21 mouse cellular contexts compared by ENCODE assay signal in genomic region chr2:138617501-138617900, GRCm38 (mm10).
DNase-seq lines count a peak whose midpoint lies in the region; ATAC-seq and TF ChIP-seq lines count a peak whose summit lies in the region.
"Had no signal": no experiment of that assay in that cellular context is flagged by ENCODE, and none has a peak within 500 bp of the region (broad histone marks: within the 10 kb centered on the region; RNA-seq: fewer than 3 reads in every experiment).

No protein-coding gene starts in this region.

- H3K4me1 ChIP-seq in forebrain, postnatal 0 days (ENCODE audit: insufficient read depth), result no peaks in the 10 kb centered on the region
- no peaks in the 10 kb centered on the region for H3K4me1 ChIP-seq in forebrain, embryonic 10.5 days
- H3K4me1 ChIP-seq: forebrain, embryonic 13.5 days; heart, embryonic 10.5 days; hindbrain, embryonic 12.5 days had no signal

- ATAC-seq in forebrain, postnatal 0 days, result no peak
- ATAC-seq: forebrain, embryonic 13.5 days; hindbrain, embryonic 16.5 days had no signal

- intact Hi-C loops in left cerebral cortex, adult 2 months (cut with DNase I), result loop anchor here (1.0 to 10.0 kb wide), 4 partner anchors 91 to 573 kb away; no protein-coding TSS in a partner anchor

- H3K9me3 ChIP-seq in forebrain, postnatal 0 days (ENCODE audit: low read length), result no peaks in the 10 kb centered on the region
- H3K9me3 ChIP-seq in forebrain, embryonic 10.5 days, result no peaks in the 10 kb centered on the region
- H3K9me3 ChIP-seq: embryonic facial prominence, embryonic 13.5 days; forebrain, embryonic 13.5 days; heart, embryonic 10.5 days; hindbrain, embryonic 12.5 days had no signal

- H3K36me3 ChIP-seq in forebrain, postnatal 0 days (ENCODE audit: insufficient read depth), result no peaks in the 10 kb centered on the region
- H3K36me3 ChIP-seq in forebrain, embryonic 10.5 days (replicated peaks), result no peaks in the 10 kb centered on the region
- H3K36me3 ChIP-seq: embryonic facial prominence, embryonic 13.5 days; heart, embryonic 10.5 days; hindbrain, embryonic 12.5 days had no signal

- no peak overlapping the region for H3K4me2 ChIP-seq in forebrain, postnatal 0 days (ENCODE audit: low read depth)
- H3K4me2 ChIP-seq: embryonic facial prominence, embryonic 13.5 days; forebrain, embryonic 13.5 days; hindbrain, embryonic 12.5 days had no signal

- DNase-seq in forebrain, postnatal 0 days, result peak; percentile 24
- no peak for DNase-seq in forebrain, embryonic 10.5 days (ENCODE audit: extremely low spot score, low spot score)
- peak; percentile 14 to 39 for DNase-seq in left cerebral cortex, adult 18-20 months (ENCODE audit: low spot score in 2 of 2)
- DNase-seq in left cerebral cortex, adult 2 months (ENCODE audit: extremely low spot score in 1 of 2, low spot score in 2 of 2), result no peak
- DNase-seq in right cerebral cortex, adult 18-20 months, result peak; percentile 54
- no peak for DNase-seq in right cerebral cortex, postnatal 14 days
- DNase-seq in telencephalon, adult 2 months (ENCODE audit: low read depth, low spot score), result peak; percentile 58
- no peak for DNase-seq in spleen, postnatal 14 days (ENCODE audit: low spot score in 2 of 2)
- DNase-seq: adrenal gland, postnatal 10 days; cerebellum, adult 18-20 months; cerebellum, adult 9-11 months; cerebellum, postnatal 36 days; gastrocnemius, postnatal 10 days; heart, adult 18-20 months; heart, postnatal 10 days; heart, postnatal 4 days had no signal

- no peak overlapping the region for H3K27ac ChIP-seq in forebrain, postnatal 0 days (ENCODE audit: low read depth, low read length)
- H3K27ac ChIP-seq in forebrain, embryonic 10.5 days, result no peak overlapping the region
- H3K27ac ChIP-seq in left cerebral cortex, adult 2 months, result no peak overlapping the region; the same call in 1 of the 2 replicates
- H3K27ac ChIP-seq: embryonic facial prominence, embryonic 13.5 days; forebrain, embryonic 13.5 days; heart, embryonic 10.5 days; hindbrain, embryonic 12.5 days had no signal

- no peak for TF ChIP-seq CTCF in forebrain, postnatal 0 days (IDR thresholded peaks at IDR 0.05; ENCODE audit: low read depth)
- no peak; the same call in none of the 2 replicates for TF ChIP-seq CTCF in left cerebral cortex, adult 2 months (IDR thresholded peaks at IDR 0.05)

- H3K27me3 ChIP-seq in forebrain, postnatal 0 days (ENCODE audit: insufficient read depth, low read length), result no peaks in the 10 kb centered on the region
- H3K27me3 ChIP-seq in forebrain, embryonic 10.5 days (ENCODE audit: poor library complexity, severe bottlenecking), result no peaks in the 10 kb centered on the region
- H3K27me3 ChIP-seq: embryonic facial prominence, embryonic 13.5 days; forebrain, embryonic 13.5 days; hindbrain, embryonic 12.5 days had no signal

- H3K4me3 ChIP-seq in forebrain, postnatal 0 days (ENCODE audit: low read depth, low read length), result no peak overlapping the region
- H3K4me3 ChIP-seq in forebrain, embryonic 10.5 days, result no peak overlapping the region
- H3K4me3 ChIP-seq in left cerebral cortex, adult 2 months, result no peak overlapping the region
- H3K4me3 ChIP-seq: embryonic facial prominence, embryonic 13.5 days; forebrain, embryonic 13.5 days; heart, embryonic 10.5 days; hindbrain, embryonic 12.5 days had no signal

- no peak overlapping the region for H3K9ac ChIP-seq in forebrain, postnatal 0 days
- H3K9ac ChIP-seq: embryonic facial prominence, embryonic 13.5 days; forebrain, embryonic 13.5 days; hindbrain, embryonic 12.5 days had no signal

- 72% methylated on average over 5 of the region's 5 CpGs for WGBS in forebrain, postnatal 0 days
- 94% methylated on average over 5 of the region's 5 CpGs for WGBS in forebrain, embryonic 10.5 days

Comparison
In these comparisons a context has a peak if more than half of its experiments do, and no peak if none do; other contexts are left out.
1. DNase-seq: peak in forebrain, postnatal 0 days (single experiment), left cerebral cortex, adult 18-20 months (2 of 2), right cerebral cortex, adult 18-20 months (single experiment) and telencephalon, adult 2 months (single experiment); none in forebrain, embryonic 10.5 days (single experiment), left cerebral cortex, adult 2 months (0 of 2), right cerebral cortex, postnatal 14 days (single experiment) and spleen, postnatal 14 days (0 of 2).